Mouse (Mus musculus) embryonic facial prominence, embryonic 11.5 days (tissue): ENCODE data around the gene Lect2. TPM values are rescaled to one million over a fixed set of nuclear protein-coding genes. Genes with fewer than 3 reads are reported as not detected.

Experiments used
- ATAC-seq: fragments of 200-750 bp; cut with Nextera tagmentation; replicated peaks from 2 replicates; pipeline ENCODE4 v1.8.0; 2017; ENCODE audit warnings: low read depth; ENCODE audit not compliant: insufficient number of reproducible peaks, low FRiP score, low TSS enrichment
- DNase-seq: peaks from one replicate; pipeline ENCODE4 v3.0.0-alpha.2; 2015; ENCODE audit warnings: low spot score
- H3K27ac ChIP-seq: fragments of 300-500 bp; sonication (generic); replicated peaks from 2 replicates; pipeline ENCODE4 v1.5.1; 2014; ENCODE audit warnings: mild to moderate bottlenecking, low read depth, low read length, control low read depth
- H3K27me3 ChIP-seq: fragments of 300-500 bp; sonication (generic); 2 replicates; pipeline ENCODE4 v1.6.1; 2014; ENCODE audit warnings: mild to moderate bottlenecking, low read length, moderate library complexity, mixed read lengths; ENCODE audit not compliant: control insufficient read depth, insufficient read depth
- H3K36me3 ChIP-seq: fragments of 300-500 bp; sonication (generic); replicated peaks from 2 replicates; pipeline ENCODE4 v1.6.1; 2014; ENCODE audit warnings: low read depth, mild to moderate bottlenecking, low read length, moderate library complexity, mixed read lengths; ENCODE audit not compliant: control insufficient read depth, insufficient read depth
- H3K4me1 ChIP-seq: fragments of 300-500 bp; sonication (generic); 2 replicates; pipeline ENCODE4 v1.6.1; 2014; ENCODE audit warnings: low read length, mixed read lengths; ENCODE audit not compliant: control insufficient read depth, insufficient read depth
- H3K4me2 ChIP-seq: fragments of 300-500 bp; sonication (generic); 2 replicates; pipeline ENCODE4 v1.6.1; 2014; ENCODE audit warnings: low read depth, mild to moderate bottlenecking, control low read depth, low read length, moderate library complexity
- H3K4me3 ChIP-seq: fragments of 300-500 bp; sonication (generic); 2 replicates; pipeline ENCODE4 v1.5.1; 2014; ENCODE audit warnings: low read depth, low read length, control low read depth
- H3K9ac ChIP-seq: fragments of 300-500 bp; sonication (generic); replicated peaks from 2 replicates; pipeline ENCODE4 v1.6.1; 2014; ENCODE audit warnings: mild to moderate bottlenecking, control low read depth, low read length
- H3K9me3 ChIP-seq: fragments of 300-500 bp; sonication (generic); replicated peaks from 2 replicates; pipeline ENCODE4 v1.6.1; 2016; ENCODE audit warnings: mild to moderate bottlenecking, low read length, inconsistent platforms, mixed read lengths; ENCODE audit not compliant: control insufficient read depth
- WGBS: fragments of 180-500 bp; shearing (Covaris S2); extraction: QIAGEN DNeasy Blood & Tissue Kit; methylation state at CpG from one replicate; pipeline ENCODE4 v1.1.7; 2014; 5-methylcytosine and 5-hydroxymethylcytosine counted together
- polyA plus RNA-seq: library from polyadenylated mRNA; unstranded; fragments of >200 nt; fragmentation: Nextera tagmentation; extraction: Ambion mirVana; gene quantifications from 2 replicates; pipeline ENCODE4 v1.2.1, GENCODE M21; 2014

Gene Lect2
- polyA plus RNA-seq, 1 experiment from 2014 or later, result not detected

GRCm38 (mm10) chr13:56575074-56575473 lies 26.8 kb upstream of the Lect2 start:
- H3K9me3 ChIP-seq, result no peaks in the 10 kb centered on the region
- no peak for ATAC-seq
- no peak overlapping the region for H3K9ac ChIP-seq
- H3K4me2 ChIP-seq, result no peak overlapping the region
- no peak overlapping the region for H3K27ac ChIP-seq
- no peak overlapping the region for H3K4me3 ChIP-seq
- no peak for DNase-seq
- no peaks in the 10 kb centered on the region for H3K27me3 ChIP-seq
- H3K36me3 ChIP-seq, result no peaks in the 10 kb centered on the region
- 79% methylated on average over 4 of the region's 4 CpGs for WGBS
- H3K4me1 ChIP-seq, result no peaks in the 10 kb centered on the region

- Histone ChIP-seq H3K4me2 (no peak overlapping the region), H3K4me3 (no peak overlapping the region), H3K4me1 (no peaks in the 10 kb centered on the region), H3K36me3 (no peaks in the 10 kb centered on the region), H3K9ac (no peak overlapping the region), H3K27ac (no peak overlapping the region), H3K9me3 (no peaks in the 10 kb centered on the region), H3K27me3 (no peaks in the 10 kb centered on the region)
- DNase-seq (no peak), ATAC-seq (no peak)
- WGBS, result 87% methylated on average over 8 of the region's 8 CpGs
Measured at GRCm38 (mm10) chr13:56571645-56572044, 23.3 kb upstream of the Lect2 start.

- ATAC-seq, result no peak
- no peaks in the 10 kb centered on the region for H3K27me3 ChIP-seq
- 67% methylated on average over 10 of the region's 10 CpGs for WGBS
- DNase-seq, result peak; percentile 26
- H3K36me3 ChIP-seq, result no peaks in the 10 kb centered on the region
- no peak overlapping the region for H3K27ac ChIP-seq
- H3K9ac ChIP-seq, result no peak overlapping the region
- H3K9me3 ChIP-seq, result no peaks in the 10 kb centered on the region
- H3K4me3 ChIP-seq, result no peak overlapping the region
- no peak overlapping the region for H3K4me2 ChIP-seq
- no peaks in the 10 kb centered on the region for H3K4me1 ChIP-seq
Measured at GRCm38 (mm10) chr13:56566336-56566735, 18.0 kb upstream of the Lect2 start.

- no peak overlapping the region for H3K27ac ChIP-seq
- H3K4me2 ChIP-seq, result no peak overlapping the region
- H3K4me1 ChIP-seq, result no peaks in the 10 kb centered on the region
- H3K27me3 ChIP-seq, result no peaks in the 10 kb centered on the region
- no peaks in the 10 kb centered on the region for H3K9me3 ChIP-seq
- 39% methylated on average over 6 of the region's 6 CpGs for WGBS
- H3K36me3 ChIP-seq, result no peaks in the 10 kb centered on the region
- ATAC-seq (no peak), DNase-seq (peak; percentile 53)
- no peak overlapping the region for H3K9ac ChIP-seq
- no peak overlapping the region for H3K4me3 ChIP-seq
Measured at GRCm38 (mm10) chr13:56563075-56563474, 14.8 kb upstream of the Lect2 start.

- Histone ChIP-seq H3K4me3 (no peak overlapping the region), H3K36me3 (no peaks in the 10 kb centered on the region), H3K27me3 (no peaks in the 10 kb centered on the region), H3K27ac (no peak overlapping the region), H3K4me2 (no peak overlapping the region), H3K9ac (no peak overlapping the region), H3K4me1 (no peaks in the 10 kb centered on the region), H3K9me3 (no peaks in the 10 kb centered on the region)
- 59% methylated on average over 8 of the region's 8 CpGs for WGBS
- DNase-seq (no peak), ATAC-seq (no peak)
Measured at GRCm38 (mm10) chr13:56561129-56561528, 12.8 kb upstream of the Lect2 start.

GRCm38 (mm10) chr13:56559841-56560370 lies 11.6 kb upstream of the Lect2 start:
- DNase-seq (no peak), ATAC-seq (no peak)
- no peaks in the 10 kb centered on the region for H3K4me1 ChIP-seq
- H3K9me3 ChIP-seq, result no peaks in the 10 kb centered on the region
- H3K27me3 ChIP-seq, result no peaks in the 10 kb centered on the region
- no peaks in the 10 kb centered on the region for H3K36me3 ChIP-seq
- no peak overlapping the region for H3K9ac ChIP-seq
- H3K4me2 ChIP-seq, result no peak overlapping the region
- no peak overlapping the region for H3K27ac ChIP-seq
- 80% methylated on average over 6 of the region's 6 CpGs for WGBS
- H3K4me3 ChIP-seq, result no peak overlapping the region

GRCm38 (mm10) chr13:56558811-56559210 lies 10.5 kb upstream of the Lect2 start:
- H3K9ac ChIP-seq, result no peak overlapping the region
- no peak overlapping the region for H3K27ac ChIP-seq
- no peaks in the 10 kb centered on the region for H3K36me3 ChIP-seq
- WGBS, result 47% methylated on average over 3 of the region's 3 CpGs
- no peak overlapping the region for H3K4me3 ChIP-seq
- DNase-seq (no peak), ATAC-seq (no peak)
- no peaks in the 10 kb centered on the region for H3K4me1 ChIP-seq
- H3K9me3 ChIP-seq, result no peaks in the 10 kb centered on the region
- no peak overlapping the region for H3K4me2 ChIP-seq
- H3K27me3 ChIP-seq, result no peaks in the 10 kb centered on the region

- no peak for ATAC-seq
- H3K36me3 ChIP-seq, result no peaks in the 10 kb centered on the region
- H3K27me3 ChIP-seq, result no peaks in the 10 kb centered on the region
- H3K9me3 ChIP-seq, result no peaks in the 10 kb centered on the region
- H3K4me3 ChIP-seq, result no peak overlapping the region
- no peak overlapping the region for H3K4me2 ChIP-seq
- 75% methylated on average over 3 of the region's 3 CpGs for WGBS
- DNase-seq, result no peak
- H3K4me1 ChIP-seq, result no peaks in the 10 kb centered on the region
- H3K27ac ChIP-seq, result no peak overlapping the region
- H3K9ac ChIP-seq, result no peak overlapping the region
Measured at GRCm38 (mm10) chr13:56556701-56557100, 8.4 kb upstream of the Lect2 start.
